Mouse (Mus musculus) forebrain, embryonic 13.5 days (tissue): ENCODE measurements around the gene Map3k3. TPM values are rescaled to one million over a fixed set of nuclear protein-coding genes. Genes with fewer than 3 reads are reported as not detected.
"Not testable (repeated sequence)": the region's sequence is repeated elsewhere in the genome, so short reads cannot be mapped to it uniquely, and the experiment has no call there.

ENCODE experiments used
- ATAC-seq: fragments of 200-750 bp; cut with Nextera tagmentation; 2 replicates; pipeline ENCODE4 v1.8.0; 2017
- H3K27ac ChIP-seq: fragments of 300-500 bp; sonication (generic); 2 replicates; pipeline ENCODE4 v1.5.1; 2015; ENCODE audit warnings: inconsistent platforms, mild to moderate bottlenecking, moderate library complexity
- H3K27me3 ChIP-seq: fragments of 300-500 bp; sonication (generic); 2 replicates; pipeline ENCODE4 v1.6.1; 2015; ENCODE audit warnings: mild to moderate bottlenecking, inconsistent platforms
- H3K36me3 ChIP-seq: fragments of 300-500 bp; sonication (generic); 2 replicates; pipeline ENCODE4 v1.6.1; 2015; ENCODE audit warnings: mild to moderate bottlenecking, inconsistent platforms; ENCODE audit not compliant: poor library complexity, severe bottlenecking
- H3K4me1 ChIP-seq: fragments of 300-500 bp; sonication (generic); 2 replicates; pipeline ENCODE4 v1.6.1; 2015; ENCODE audit warnings: inconsistent platforms
- H3K4me2 ChIP-seq: fragments of 300-500 bp; sonication (generic); 2 replicates; pipeline ENCODE4 v1.6.1; 2015; ENCODE audit warnings: inconsistent platforms, mild to moderate bottlenecking, moderate library complexity
- H3K4me3 ChIP-seq: fragments of 300-500 bp; sonication (generic); 2 replicates; pipeline ENCODE4 v1.5.1; 2015; ENCODE audit warnings: mild to moderate bottlenecking, inconsistent platforms
- H3K9ac ChIP-seq: fragments of 300-500 bp; sonication (generic); 2 replicates; pipeline ENCODE4 v1.6.1; 2015; ENCODE audit warnings: mild to moderate bottlenecking, inconsistent platforms
- H3K9me3 ChIP-seq: fragments of 300-500 bp; sonication (generic); replicated peaks from 2 replicates; pipeline ENCODE4 v1.6.1; 2016; ENCODE audit warnings: inconsistent platforms
- WGBS: fragments of 180-500 bp; shearing (Covaris S2); methylation state at CpG from one replicate; pipeline ENCODE4 v1.1.7; 2015; 5-methylcytosine and 5-hydroxymethylcytosine counted together
- polyA plus RNA-seq: library from polyadenylated mRNA; unstranded; fragments of >200 nt; fragmentation: Nextera tagmentation; extraction: Ambion mirVana; gene quantifications from 2 replicates; pipeline ENCODE4 v1.2.1, GENCODE M21; 2015

Gene Map3k3
- polyA plus RNA-seq, 1 experiment from 2014 or later, result 11.9 TPM

DNA sequence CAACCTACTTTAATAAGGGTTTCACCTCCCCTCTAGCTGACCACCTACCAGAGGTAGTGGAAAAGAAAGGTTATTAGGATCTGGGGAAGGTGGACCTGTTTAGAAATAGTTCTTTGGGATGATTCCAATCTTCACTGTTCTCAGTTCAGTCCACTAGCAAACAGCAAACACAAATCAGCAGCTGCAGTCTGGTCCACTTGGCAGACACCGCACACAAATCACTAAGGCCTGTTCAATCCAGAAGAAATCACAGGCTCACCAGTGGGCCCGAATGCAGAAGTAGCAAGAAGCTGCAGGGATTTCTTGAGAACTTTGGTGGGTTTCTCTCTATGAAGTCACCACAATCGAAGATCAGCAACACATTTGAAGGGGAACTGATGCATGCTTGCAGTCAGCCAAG lies 18.5 kb downstream of the Map3k3 start:
- Histone ChIP-seq H3K4me3 (no peak overlapping the region), H3K4me2 (no peak overlapping the region), H3K27me3 (no peaks in the 10 kb centered on the region), H3K9ac (no peak overlapping the region), H3K4me1 (no peaks in the 10 kb centered on the region), H3K36me3 (peaks cover 20% of the 10 kb centered on the region; the same call in 1 of the 2 replicates), H3K27ac (no peak overlapping the region), H3K9me3 (no peaks in the 10 kb centered on the region)
- no peak for ATAC-seq
- 97% methylated on average over 3 of the region's 3 CpGs for WGBS

DNA sequence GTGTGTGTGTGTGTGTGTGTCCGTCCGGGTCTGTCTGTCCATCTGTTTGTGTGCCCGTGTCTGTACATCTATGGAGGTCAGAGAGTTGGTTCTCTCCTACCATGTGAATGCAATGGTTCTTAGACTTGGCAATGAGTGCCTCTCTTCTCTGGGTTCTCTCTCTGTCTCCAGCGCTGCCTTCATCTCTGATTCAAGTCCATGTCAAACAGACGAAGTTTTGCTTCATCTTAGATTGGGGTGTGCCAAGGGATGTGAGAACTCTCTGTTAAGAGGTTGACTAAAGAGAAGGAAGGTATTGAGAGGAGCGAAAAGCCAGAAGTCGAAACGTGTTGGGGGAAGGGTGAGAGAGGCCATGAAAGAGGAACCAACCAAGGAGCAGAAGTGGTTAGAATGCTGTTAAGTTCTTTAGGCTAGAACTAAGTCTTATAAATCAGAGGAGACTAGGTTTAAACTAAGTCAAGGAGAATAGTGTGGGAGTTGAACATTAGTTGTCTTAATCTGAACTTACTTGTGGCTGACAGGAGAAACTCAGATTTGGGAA lies 21.7 kb downstream of the Map3k3 start:
- no peak overlapping the region for H3K27ac ChIP-seq
- WGBS, result 87% methylated on average over 6 of the region's 8 CpGs
- H3K9me3 ChIP-seq, result no peaks in the 10 kb centered on the region
- no peaks in the 10 kb centered on the region for H3K27me3 ChIP-seq
- ATAC-seq, result no peak
- peaks cover 13% of the 10 kb centered on the region; the same call in 1 of the 2 replicates for H3K36me3 ChIP-seq
- H3K9ac ChIP-seq, result no peak overlapping the region
- H3K4me2 ChIP-seq, result no peak overlapping the region
- no peak overlapping the region for H3K4me3 ChIP-seq
- no peaks in the 10 kb centered on the region for H3K4me1 ChIP-seq

GRCm38 (mm10) chr11:106111688-106112087 lies 27.3 kb downstream of the Map3k3 start:
- ATAC-seq, result no peak
- no peaks in the 10 kb centered on the region for H3K9me3 ChIP-seq
- no peaks in the 10 kb centered on the region for H3K27me3 ChIP-seq
- H3K27ac ChIP-seq, result no peak overlapping the region
- no peak overlapping the region for H3K4me2 ChIP-seq
- peaks cover 40% of the 10 kb centered on the region for H3K36me3 ChIP-seq
- H3K9ac ChIP-seq, result no peak overlapping the region
- no peak overlapping the region for H3K4me3 ChIP-seq
- H3K4me1 ChIP-seq, result no peaks in the 10 kb centered on the region

GRCm38 (mm10) chr11:106122221-106122620 lies 37.8 kb downstream of the Map3k3 start:
- peaks cover 81% of the 10 kb centered on the region for H3K36me3 ChIP-seq
- WGBS, result 95% methylated on average over 5 of the region's 5 CpGs

GRCm38 (mm10) chr11:106122736-106123135 lies 38.3 kb downstream of the Map3k3 start:
- no peak for ATAC-seq
- peaks cover 76% of the 10 kb centered on the region for H3K36me3 ChIP-seq
- no peaks in the 10 kb centered on the region for H3K9me3 ChIP-seq
- no peak overlapping the region for H3K27ac ChIP-seq
- no peak overlapping the region for H3K4me2 ChIP-seq
- no peaks in the 10 kb centered on the region for H3K4me1 ChIP-seq
- 92% methylated on average over 3 of the region's 3 CpGs for WGBS
- H3K27me3 ChIP-seq, result no peaks in the 10 kb centered on the region
- no peak overlapping the region for H3K4me3 ChIP-seq
- H3K9ac ChIP-seq, result no peak overlapping the region

More at GRCm38 (mm10) chr11:106122221-106122620, 37.8 kb downstream of the Map3k3 start:
- H3K9me3 ChIP-seq, result no peaks in the 10 kb centered on the region
- no peak overlapping the region for H3K4me3 ChIP-seq
- H3K27ac ChIP-seq, result no peak overlapping the region
- ATAC-seq, result no peak
- H3K4me2 ChIP-seq, result no peak overlapping the region
- H3K9ac ChIP-seq, result no peak overlapping the region
- no peaks in the 10 kb centered on the region for H3K4me1 ChIP-seq
- no peaks in the 10 kb centered on the region for H3K27me3 ChIP-seq

- no peak overlapping the region for H3K4me2 ChIP-seq
- no peak overlapping the region for H3K9ac ChIP-seq
- no peaks in the 10 kb centered on the region for H3K9me3 ChIP-seq
- WGBS, result 81% methylated on average over 4 of the region's 4 CpGs
- no peaks in the 10 kb centered on the region for H3K4me1 ChIP-seq
- no peak overlapping the region for H3K4me3 ChIP-seq
- H3K36me3 ChIP-seq, result peaks cover 73% of the 10 kb centered on the region
- H3K27me3 ChIP-seq, result no peaks in the 10 kb centered on the region
- ATAC-seq, result no peak
- no peak overlapping the region for H3K27ac ChIP-seq
These were observed 40.4 kb downstream of the Map3k3 start for GRCm38 (mm10) chr11:106124784-106125183.

DNA sequence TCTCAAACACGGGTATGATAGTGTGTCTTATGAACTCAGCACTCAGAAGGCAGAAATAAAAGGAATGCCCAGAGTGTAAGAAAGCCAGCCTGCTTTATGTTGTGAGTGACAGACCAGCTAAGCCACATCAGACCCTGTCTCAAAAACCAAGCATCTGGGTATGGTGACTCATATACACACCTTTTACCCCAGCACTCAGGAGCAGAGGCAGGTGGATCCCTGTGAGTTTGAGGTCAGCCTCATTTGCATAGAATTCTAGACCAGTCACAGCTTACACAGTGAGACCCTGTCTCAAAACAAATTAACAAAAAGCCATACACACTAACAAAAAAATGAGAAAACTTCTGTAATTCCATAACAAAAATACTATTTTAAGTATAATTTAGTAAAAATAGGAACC lies 41.4 kb downstream of the Map3k3 start:
- ATAC-seq, result no peak
- Histone ChIP-seq H3K9me3 (no peaks in the 10 kb centered on the region), H3K4me2 (no peak overlapping the region), H3K4me3 (no peak overlapping the region), H3K9ac (no peak overlapping the region), H3K27me3 (no peaks in the 10 kb centered on the region), H3K36me3 (peaks cover 72% of the 10 kb centered on the region), H3K27ac (no peak overlapping the region), H3K4me1 (no peaks in the 10 kb centered on the region)
- 79% methylated on average over 1 of the region's 1 CpGs for WGBS

DNA sequence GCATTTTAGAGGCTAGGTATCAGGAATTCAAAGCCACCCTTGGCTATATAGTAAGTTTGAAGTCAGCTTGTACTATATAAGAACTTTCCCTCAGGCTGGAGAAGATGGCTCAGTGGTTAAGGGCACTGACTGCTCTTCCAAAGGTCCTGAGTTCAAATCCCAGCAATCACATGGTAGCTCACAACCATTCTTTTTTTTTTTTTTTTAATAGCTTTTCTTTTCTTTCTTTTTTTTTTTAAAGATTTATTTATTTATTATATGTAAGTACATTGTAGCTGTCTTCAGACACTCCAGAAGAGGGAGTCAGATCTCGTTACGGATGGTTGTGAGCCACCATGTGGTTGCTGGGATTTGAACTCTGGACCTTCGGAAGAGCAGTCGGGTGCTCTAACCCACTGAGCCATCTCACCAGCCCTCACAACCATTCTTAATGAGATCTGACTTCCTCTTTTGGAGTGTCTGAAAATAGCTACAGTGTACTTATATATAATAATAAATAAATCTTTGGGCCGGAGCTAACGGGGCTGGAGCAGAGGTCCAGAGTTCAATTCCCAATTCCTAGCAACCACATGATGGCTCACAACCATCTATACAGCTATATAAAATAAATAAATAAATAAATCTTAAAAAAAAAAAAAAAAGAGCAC lies 42.4 kb downstream of the Map3k3 start:
- ATAC-seq, result not testable (repeated sequence)

DNA sequence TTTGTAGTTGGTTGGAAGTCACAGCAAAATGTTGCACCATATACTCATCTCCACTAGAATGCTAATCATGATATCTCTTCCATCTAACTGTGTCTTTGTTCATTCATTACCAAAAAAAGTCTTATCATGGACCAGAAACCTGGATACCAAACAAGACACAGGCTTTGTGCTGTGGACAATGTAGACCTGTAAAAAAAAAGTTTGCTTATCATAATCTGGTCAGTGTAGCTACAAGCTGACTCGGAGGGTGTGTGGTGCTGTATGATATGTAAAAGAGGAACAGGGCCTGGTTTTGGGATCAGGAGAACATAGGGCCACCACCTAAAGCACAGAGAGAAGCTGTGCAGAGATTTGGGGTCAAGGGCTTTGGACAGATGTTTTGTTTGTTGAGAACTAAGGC lies 45.1 kb downstream of the Map3k3 start:
- no peaks in the 10 kb centered on the region for H3K9me3 ChIP-seq
- no peak overlapping the region for H3K27ac ChIP-seq
- H3K36me3 ChIP-seq, result peaks cover 45% of the 10 kb centered on the region
- no peak overlapping the region for H3K4me2 ChIP-seq
- no peak overlapping the region for H3K4me3 ChIP-seq
- no peak for ATAC-seq
- H3K9ac ChIP-seq, result no peak overlapping the region
- H3K27me3 ChIP-seq, result no peaks in the 10 kb centered on the region
- H3K4me1 ChIP-seq, result no peaks in the 10 kb centered on the region
- 88% methylated on average over 1 of the region's 1 CpGs for WGBS

More for the DNA sequence above, 42.4 kb downstream of the Map3k3 start:
- not testable (repeated sequence) for H3K4me1 ChIP-seq, H3K9ac ChIP-seq, H3K4me2 ChIP-seq, H3K27me3 ChIP-seq, H3K9me3 ChIP-seq, H3K27ac ChIP-seq, H3K4me3 ChIP-seq
- WGBS, result 96% methylated on average over 6 of the region's 6 CpGs
- peaks cover 66% of the 10 kb centered on the region for H3K36me3 ChIP-seq

DNA sequence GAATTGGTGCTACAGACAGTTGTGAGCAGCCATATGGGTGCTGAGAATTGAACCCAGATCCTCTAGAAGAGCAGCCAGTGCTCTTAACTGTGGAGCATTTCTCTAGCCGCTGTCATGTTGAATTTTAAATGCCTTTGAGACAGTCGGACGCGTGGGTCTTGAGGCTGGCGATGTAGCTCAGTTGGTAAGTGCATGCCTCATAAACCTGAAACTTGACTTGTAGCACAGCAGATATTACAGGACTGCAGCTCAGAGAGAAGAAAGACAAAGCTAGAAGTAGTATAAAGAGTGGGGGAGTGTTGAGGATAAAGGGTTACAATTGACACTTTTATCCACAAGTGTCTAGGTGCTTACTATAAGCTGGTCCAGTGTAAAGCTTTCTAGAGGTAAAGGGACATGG lies 48.1 kb downstream of the Map3k3 start:
- ATAC-seq, result no peak
- no peak overlapping the region for H3K4me2 ChIP-seq
- no peak overlapping the region for H3K27ac ChIP-seq
- no peaks in the 10 kb centered on the region for H3K27me3 ChIP-seq
- H3K4me3 ChIP-seq, result no peak overlapping the region
- WGBS, result 95% methylated on average over 5 of the region's 5 CpGs
- H3K9me3 ChIP-seq, result no peaks in the 10 kb centered on the region
- no peak overlapping the region for H3K9ac ChIP-seq
- peaks cover 43% of the 10 kb centered on the region for H3K36me3 ChIP-seq
- 0 out of 2 replicates have a peak, but pooled peaks cover 4% of the 10 kb centered on the region for H3K4me1 ChIP-seq

DNA sequence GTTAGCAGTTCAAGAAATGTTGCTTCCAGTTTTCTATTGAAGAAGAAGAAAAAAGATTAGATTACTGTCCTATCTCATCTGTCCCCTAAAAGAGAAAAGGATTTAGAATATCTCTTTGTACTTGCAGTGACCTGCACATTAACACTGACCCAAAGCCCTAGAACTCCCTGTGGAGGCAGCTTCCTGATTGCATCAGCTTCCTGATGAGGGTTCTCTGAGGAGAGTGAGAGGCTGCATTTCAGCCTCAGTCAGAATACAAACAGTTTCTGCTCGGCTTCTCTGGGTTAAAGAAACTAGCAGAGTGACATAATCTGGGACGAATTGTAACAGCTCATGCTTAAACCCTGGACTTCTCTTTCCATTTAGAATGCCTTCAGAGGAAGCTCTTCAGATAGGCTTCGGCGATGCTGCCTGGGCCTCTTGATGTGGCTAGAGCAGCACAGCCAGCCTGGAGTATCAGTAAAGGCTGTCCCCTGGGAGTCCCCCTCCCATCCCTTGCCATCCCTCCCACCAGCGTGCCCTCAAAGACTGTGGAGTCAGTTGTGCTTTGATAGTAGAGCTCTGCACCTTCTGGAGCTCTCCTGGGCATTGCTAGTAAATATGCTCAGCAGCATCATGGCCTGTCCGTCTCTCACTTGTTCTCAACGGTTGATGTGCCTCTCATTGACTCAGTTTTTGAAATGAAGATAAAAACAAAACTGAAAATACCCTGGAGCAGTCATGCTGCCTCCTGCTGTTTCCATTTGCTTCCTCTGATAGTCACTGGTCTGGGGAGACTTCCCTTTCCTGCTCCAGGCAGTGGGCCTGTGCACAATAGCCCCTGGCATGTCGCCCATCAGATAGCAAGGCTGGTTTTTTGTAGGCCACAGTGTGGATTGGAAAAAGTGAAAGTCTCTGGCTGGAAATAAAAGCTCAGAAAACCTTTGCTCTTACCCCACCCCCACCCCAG lies 50.4 kb downstream of the Map3k3 start:
- Histone ChIP-seq H3K27me3 (no peaks in the 10 kb centered on the region), H3K4me2 (0 out of 2 replicates have a peak overlapping the region, but pooled peaks have one; percentile 2), H3K9me3 (no peaks in the 10 kb centered on the region), H3K9ac (peak overlapping the region; percentile 19; the same call in 1 of the 2 replicates), H3K36me3 (peaks cover 27% of the 10 kb centered on the region), H3K4me3 (no peak overlapping the region), H3K4me1 (0 out of 2 replicates have a peak, but pooled peaks cover 4% of the 10 kb centered on the region), H3K27ac (peak overlapping the region; percentile 70)
- no peak for ATAC-seq
- WGBS, result 45% methylated on average over 8 of the region's 8 CpGs

DNA sequence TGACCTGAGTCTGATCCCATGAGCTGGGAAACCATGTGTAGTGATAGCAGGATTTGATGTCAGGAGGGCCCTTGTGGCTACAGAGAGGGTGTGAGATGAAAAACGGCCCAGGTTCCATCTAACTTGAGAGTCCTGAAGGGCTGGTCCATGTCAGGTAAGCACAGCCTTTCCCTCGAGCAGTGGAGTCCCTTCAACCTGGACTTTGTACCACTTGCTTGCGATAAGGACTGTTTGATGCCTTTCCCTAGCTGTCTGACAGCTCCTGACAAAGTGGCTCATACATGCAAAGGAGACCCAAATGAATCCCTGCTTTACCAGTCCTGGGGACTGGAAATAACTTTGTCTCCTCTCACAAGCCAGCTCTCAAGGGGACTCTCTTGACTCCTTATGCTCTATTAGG lies 66.8 kb downstream of the Map3k3 start:
- Histone ChIP-seq H3K27ac (no peak overlapping the region), H3K4me1 (peaks cover 3% of the 10 kb centered on the region; the same call in 1 of the 2 replicates), H3K9ac (no peak overlapping the region), H3K27me3 (no peaks in the 10 kb centered on the region), H3K4me2 (no peak overlapping the region), H3K36me3 (peaks cover 91% of the 10 kb centered on the region), H3K4me3 (no peak overlapping the region), H3K9me3 (no peaks in the 10 kb centered on the region)
- ATAC-seq, result no peak
- 93% methylated on average over 3 of the region's 3 CpGs for WGBS
